Mouse (Mus musculus): ENCODE data around the gene Ddx6.
"Not testable (repeated sequence)": the region's sequence is repeated elsewhere in the genome, so short reads cannot be mapped to it uniquely, and the experiment has no call there.

Gene Ddx6

GRCm38 (mm10) chr9:44593886-44594285 lies 10.8 kb upstream of the Ddx6 start:
- DNase-seq (ENCODE audit: low spot score), result no peak

DNA sequence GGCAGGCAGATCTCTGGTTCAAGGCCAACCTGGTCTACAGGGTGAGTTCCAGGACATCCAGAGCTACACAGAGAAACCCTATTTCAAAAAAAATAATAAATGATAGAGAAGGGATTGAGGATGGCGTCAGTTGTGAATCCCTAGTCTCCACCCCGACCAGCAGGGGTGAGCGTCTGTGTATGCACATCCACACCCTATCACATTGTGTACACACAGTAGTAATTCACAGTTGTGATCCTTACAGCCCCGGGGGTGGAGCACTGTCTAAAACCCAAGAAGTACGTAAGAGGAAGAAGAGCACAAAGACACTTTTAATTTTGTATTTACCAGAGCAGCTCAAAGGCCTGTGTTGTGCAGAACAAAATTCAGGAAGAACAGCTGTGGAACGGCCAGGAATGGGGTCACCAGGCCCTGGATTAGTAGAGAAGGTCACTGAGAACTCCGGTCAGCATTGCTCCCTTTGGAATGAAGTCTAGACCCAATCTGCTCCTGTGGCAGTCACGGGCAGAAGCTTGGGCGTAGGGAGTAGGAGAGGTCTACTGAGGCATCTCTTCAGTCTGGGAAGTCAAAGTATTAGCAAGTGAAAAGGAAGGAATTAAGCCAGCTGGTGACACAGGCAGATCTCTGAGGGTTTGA lies 9.7 kb upstream of the Ddx6 start:
- DNase-seq (ENCODE audit: low spot score), result no peak

- no peak for DNase-seq (ENCODE audit: low spot score)
Observed at GRCm38 (mm10) chr9:44595537-44595930, 9.2 kb upstream of the Ddx6 start.

DNA sequence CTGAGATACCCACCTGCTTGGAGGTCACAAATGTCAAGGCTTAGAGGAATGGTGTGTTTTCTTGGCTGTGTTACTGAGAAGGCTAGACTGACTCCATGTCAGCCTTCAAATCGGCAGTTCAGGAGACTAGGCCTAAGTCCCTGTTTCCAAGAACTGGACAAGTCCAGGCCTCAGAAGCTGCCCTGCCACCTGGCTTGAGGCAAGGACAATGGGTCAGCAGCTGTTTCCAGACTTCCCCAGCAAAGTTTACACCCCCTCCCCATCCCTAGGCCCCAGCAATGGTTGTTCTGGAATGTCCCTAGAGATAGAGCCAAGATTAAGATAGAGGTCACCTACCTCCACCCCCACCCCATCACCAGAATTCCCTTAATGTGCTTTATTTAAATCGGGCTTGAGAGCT lies 7.0 kb upstream of the Ddx6 start:
- DNase-seq (ENCODE audit: low spot score), result no peak

DNA sequence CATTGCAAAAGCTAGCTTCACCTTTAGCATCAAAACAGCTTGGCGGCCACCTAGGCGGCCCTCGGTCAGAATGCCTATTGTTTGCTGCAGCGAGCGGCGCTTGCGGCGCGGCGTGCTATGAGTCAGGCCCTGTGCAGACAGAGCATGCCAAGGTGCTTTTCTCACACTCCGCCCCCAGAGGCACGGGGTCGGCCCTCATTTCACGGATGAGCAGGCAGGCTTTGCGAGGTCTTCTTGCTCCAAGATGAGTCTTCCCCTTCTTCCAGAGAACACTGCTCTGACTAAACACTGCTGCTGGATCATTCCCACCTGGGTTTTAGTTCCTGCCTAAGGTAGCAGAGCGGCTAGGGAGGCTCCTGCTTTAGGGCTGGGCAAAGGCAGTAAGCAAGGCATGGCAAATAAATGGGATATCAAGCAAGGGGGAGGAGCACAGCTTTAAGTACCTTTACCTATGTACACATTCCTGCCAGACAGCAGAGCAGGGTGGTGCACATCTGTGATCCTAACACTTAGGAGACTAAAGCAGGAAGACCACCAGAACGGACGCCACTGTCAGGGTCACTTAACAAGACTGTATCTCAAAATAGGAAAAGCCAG lies 5.7 kb upstream of the Ddx6 start:
- peak; percentile 65 for DNase-seq (ENCODE audit: low spot score)

DNA sequence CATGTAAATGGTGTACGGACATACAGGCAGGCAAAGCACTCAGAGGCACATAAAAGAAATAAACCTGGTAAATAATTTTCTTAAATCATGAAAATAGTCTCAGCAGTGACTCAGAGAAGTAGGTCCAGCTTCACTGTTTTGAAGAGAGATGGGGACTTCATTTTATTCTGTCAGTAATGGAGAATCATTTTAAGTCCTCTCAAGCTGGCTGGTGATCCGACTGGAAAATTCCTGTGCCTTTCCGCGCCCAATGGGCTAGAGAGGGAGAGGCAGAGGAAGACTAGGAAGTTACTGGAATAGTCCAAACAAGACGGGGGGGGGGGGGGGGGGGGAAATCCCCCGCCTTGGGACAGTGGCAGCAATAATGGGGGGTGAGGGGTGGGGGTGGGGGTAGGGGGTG lies 5.1 kb upstream of the Ddx6 start:
- DNase-seq (ENCODE audit: low spot score), result no peak

GRCm38 (mm10) chr9:44600801-44601200 lies 3.9 kb upstream of the Ddx6 start:
- no peak for DNase-seq (ENCODE audit: low spot score)

GRCm38 (mm10) chr9:44602766-44603165 lies 1.9 kb upstream of the Ddx6 start:
- DNase-seq (ENCODE audit: low spot score), result no peak

DNA sequence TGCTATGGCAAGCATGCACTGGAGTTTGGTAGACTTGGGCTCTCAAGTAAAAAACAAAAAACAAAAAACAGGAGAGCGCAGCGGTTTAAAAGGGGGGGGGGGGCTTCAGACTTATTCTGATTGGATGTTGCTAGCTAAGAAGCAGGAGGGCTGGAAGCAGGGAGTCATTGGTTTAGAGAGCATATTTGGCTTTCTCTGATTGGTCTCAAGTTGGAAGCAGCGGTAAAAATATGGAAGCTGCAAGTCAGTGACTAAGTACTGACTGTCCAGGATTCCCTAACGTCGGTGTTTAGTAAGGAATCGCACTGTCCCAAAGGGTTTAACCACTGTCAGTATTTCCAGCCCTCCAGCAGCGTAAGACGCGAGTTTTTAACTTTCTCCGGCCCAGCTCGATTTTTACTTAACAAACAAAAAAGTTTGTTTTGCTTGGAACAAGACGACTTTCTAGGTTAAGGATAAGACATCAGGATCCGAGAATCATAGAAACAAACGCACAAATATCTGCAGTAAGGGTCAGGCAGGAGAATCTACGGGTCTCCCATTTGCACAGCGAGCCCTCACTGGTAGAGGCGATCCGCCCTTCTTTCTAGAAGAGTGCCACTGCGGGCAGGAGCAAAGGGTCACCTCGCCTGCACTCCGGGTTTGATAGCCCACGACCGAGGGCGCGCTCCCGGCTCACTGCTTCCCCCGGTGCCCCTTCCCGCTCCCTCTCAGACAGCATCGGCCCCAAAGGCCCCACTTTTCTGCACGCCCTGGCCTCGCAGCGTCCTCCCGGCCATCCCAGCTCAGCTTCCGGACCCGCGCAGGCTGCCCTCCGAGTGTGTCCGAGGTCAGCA lies 1.0 kb upstream of the Ddx6 start:
- DNase-seq (ENCODE audit: low spot score), result peak; percentile 74

- peak; percentile 71 for DNase-seq (ENCODE audit: low spot score)
Observed at GRCm38 (mm10) chr9:44604290-44604778, 358 bp upstream of the Ddx6 start.

GRCm38 (mm10) chr9:44605616-44606165 lies 999 bp downstream of the Ddx6 start:
- peak; percentile 21 for DNase-seq (ENCODE audit: low spot score)

GRCm38 (mm10) chr9:44606646-44607045 lies 2.0 kb downstream of the Ddx6 start:
- DNase-seq (ENCODE audit: low spot score), result no peak

DNA sequence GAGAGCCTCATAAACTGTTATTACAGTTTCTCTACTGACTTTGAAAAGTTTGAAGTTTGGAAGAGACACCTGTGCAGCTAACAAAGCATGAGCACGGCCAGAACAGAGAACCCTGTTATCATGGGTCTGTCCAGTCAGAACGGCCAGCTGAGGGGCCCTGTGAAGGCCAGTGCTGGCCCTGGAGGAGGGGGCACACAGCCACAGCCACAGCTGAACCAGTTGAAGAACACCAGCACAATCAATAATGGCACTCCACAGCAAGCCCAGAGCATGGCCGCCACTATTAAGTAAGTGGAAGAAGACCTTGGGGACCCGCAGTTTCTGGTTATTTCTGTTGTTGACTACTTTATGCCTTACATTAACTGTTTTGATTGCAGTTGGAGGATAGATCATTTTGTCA lies 2.6 kb downstream of the Ddx6 start:
- no peak for DNase-seq (ENCODE audit: low spot score)

DNA sequence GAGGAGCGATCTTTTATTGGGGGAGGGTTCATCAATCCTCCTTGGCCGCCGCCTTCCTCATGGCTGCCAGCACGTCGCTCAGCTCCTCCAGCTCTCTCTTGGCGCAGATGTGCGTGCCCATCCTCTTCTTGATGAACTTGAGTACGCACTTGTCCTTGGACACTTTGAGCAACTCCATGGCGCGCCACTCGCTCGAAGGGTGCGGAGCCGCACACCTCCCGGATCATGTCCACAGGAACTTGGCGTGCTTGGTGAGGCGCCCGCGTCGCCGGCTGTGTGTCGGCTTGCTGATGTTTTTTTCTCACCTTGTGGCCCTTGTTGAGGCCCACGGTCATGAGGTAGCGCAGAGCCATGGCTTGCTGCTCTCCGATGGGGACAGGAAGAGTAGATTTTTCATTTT lies 5.7 kb downstream of the Ddx6 start:
- no peak for DNase-seq (ENCODE audit: low spot score)

DNA sequence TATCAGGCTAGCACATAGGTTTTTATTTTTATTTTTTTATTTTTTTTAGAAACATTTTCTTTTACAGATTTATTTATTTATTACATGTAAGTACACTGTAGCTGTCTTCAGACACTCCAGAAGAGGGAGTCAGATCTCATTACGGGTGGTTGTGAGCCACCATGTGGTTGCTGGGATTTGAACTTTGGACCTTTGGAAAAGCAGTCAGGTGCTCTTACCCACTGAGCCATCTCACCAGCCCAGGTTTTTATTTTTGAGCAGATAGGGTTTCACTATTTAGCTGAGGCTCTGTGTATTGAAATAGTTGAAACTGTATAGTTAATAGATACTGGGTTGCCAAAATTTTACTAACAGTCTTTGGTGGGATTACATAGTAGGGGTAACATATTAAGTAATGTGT lies 8.4 kb downstream of the Ddx6 start:
- not testable (repeated sequence) for DNase-seq (ENCODE audit: low spot score)

DNA sequence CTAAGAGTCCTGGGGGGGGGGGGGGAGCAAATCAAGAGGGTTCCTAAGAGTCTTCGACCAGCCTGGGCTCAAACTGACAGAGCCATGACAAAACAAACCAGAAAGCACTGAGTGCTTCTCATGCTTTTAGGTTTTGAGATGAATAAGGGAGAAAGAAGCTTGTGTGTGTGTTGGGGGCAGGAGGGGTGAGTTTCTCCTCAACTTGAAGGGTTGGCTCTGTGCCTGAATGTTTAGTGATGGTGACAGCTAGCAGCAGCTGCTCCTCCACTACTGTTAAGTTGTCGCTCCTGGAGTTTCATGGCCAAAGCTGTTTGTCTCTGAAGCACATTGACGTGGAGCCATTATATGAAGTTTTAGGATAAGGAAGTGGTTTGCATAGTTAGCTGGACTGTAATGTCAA lies 16.4 kb downstream of the Ddx6 start:
- DNase-seq (ENCODE audit: low spot score), result no peak

DNA sequence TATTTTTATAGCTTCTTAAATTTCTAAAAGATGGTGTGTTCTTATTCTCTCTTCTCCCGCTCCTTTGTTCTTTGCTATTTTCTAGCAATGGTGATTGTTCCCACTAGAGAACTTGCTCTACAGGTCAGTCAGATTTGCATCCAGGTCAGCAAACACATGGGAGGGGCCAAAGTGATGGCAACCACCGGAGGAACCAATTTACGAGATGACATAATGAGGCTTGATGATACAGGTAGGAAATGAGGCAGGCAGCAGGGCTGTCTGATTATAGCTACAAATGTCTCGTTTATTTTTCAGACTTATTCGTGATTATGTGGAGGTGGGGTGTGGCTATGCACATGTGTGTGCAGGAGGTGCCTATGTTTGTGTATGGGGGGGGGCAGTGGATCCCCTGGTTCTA lies 19.7 kb downstream of the Ddx6 start:
- no peak for DNase-seq (ENCODE audit: low spot score)

DNA sequence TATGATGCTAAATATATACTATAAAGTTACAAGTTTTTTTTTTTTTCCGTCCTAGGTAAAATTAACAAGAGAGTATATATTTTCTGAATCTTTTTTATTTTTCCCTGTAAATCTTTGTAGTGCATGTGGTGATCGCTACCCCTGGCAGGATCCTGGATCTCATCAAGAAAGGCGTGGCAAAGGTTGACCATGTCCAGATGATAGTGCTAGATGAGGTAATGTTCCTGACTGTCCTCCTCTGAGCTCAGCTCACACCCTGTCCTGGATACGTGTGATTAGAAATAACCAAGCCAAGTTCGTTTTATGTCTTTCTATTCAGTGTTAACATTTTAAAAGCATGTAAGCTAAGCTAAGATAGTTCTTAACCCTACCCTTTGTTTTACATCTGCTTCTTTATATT lies 21.6 kb downstream of the Ddx6 start:
- DNase-seq (ENCODE audit: low spot score), result peak; percentile 15

GRCm38 (mm10) chr9:44637551-44638169 lies 33.0 kb downstream of the Ddx6 start:
- peak; percentile 89 for DNase-seq (ENCODE audit: low spot score)

DNA sequence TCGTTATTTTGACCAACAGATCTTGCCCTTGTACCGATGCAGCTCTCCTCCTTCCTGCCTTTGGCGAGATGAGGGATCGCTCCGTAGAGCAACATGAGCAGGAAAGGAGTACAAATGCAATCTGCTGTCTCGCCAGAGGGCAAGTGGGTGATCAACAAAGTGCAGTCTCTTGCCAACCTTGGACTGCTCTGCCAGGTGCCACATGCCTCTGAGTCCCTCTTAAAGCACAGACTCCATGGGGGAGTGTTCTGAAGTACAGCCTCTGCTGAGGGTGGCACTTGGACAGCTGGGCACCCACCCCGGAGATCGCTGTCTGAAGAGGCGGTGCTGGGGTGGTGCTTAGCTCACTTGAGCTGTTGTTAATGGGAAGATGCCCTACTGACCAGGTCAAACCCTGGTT lies 34.0 kb downstream of the Ddx6 start:
- not testable (repeated sequence) for DNase-seq (ENCODE audit: low spot score)

GRCm38 (mm10) chr9:44640028-44640427 lies 35.3 kb downstream of the Ddx6 start:
- not testable (repeated sequence) for DNase-seq (ENCODE audit: low spot score)

DNA sequence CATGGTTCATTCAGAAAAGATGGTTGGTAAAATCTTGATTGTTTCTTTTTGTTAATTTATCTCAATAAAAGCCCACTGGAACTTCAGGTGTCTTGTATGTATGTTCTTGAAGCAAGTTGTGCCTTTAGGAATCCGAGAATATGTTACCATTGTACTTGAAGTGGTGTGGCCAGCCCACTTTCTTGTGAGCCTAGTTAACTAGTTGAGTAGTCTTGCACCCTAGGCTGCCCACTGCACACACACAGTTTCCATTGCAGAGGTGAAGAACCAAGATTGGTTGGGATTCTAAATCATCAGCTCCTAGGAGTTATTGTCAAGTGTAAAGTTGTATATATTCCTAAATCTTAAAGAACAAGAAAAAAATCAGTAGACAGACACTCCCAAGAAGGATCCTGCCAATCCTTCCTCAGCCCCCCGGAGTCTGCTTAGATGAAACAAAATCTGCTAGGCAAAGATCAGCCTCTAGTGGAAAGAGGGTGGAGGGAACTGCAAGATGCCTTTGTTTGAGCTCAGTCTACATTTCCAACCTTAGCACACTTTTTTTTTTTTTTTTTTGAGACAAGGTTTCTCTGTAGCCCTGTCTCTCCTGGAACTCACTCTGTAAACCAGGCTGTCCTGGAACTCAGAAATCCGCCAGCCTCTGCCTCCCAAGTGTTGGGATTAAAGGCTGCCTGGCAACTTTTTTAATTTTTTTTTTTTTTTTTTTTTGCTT lies 36.1 kb downstream of the Ddx6 start:
- DNase-seq (ENCODE audit: low spot score), result no peak

Measured in MN1 (cell line).